Mouse (Mus musculus) limb, embryonic 11.5 days (tissue): Measurements from ENCODE around the gene Bcar3. TPM values are rescaled to one million over a fixed set of nuclear protein-coding genes. Genes with fewer than 3 reads are reported as not detected.

ENCODE experiments used
- ATAC-seq: fragments of 200-750 bp; cut with Nextera tagmentation; 2 replicates; pipeline ENCODE4 v1.8.0; 2017; ENCODE audit warnings: low read depth; ENCODE audit not compliant: insufficient number of reproducible peaks, low FRiP score, low TSS enrichment
- DNase-seq: peaks from one replicate; pipeline ENCODE4 v3.0.0-alpha.2; 2015; ENCODE audit warnings: low spot score
- H3K27ac ChIP-seq: fragments of 300-500 bp; sonication (generic); replicated peaks from 2 replicates; pipeline ENCODE4 v1.5.1; 2014; ENCODE audit warnings: low read depth, mild to moderate bottlenecking, low read length
- H3K27me3 ChIP-seq: fragments of 300-500 bp; sonication (generic); 2 replicates; pipeline ENCODE4 v1.6.1; 2014; ENCODE audit warnings: mild to moderate bottlenecking, low read length, mixed read lengths; ENCODE audit not compliant: control insufficient read depth, insufficient read depth
- H3K36me3 ChIP-seq: fragments of 300-500 bp; sonication (generic); 2 replicates; pipeline ENCODE4 v1.6.1; 2014; ENCODE audit warnings: mild to moderate bottlenecking, low read length, moderate library complexity, mixed read lengths; ENCODE audit not compliant: control insufficient read depth, insufficient read depth
- H3K4me1 ChIP-seq: fragments of 300-500 bp; sonication (generic); 2 replicates; pipeline ENCODE4 v1.6.1; 2014; ENCODE audit warnings: low read length, mixed read lengths; ENCODE audit not compliant: control insufficient read depth, insufficient read depth
- H3K4me2 ChIP-seq: fragments of 300-500 bp; sonication (generic); 2 replicates; pipeline ENCODE4 v1.6.1; 2014; ENCODE audit warnings: low read depth, mild to moderate bottlenecking, moderate library complexity; ENCODE audit not compliant: severe bottlenecking
- H3K4me3 ChIP-seq: fragments of 300-500 bp; sonication (generic); 2 replicates; pipeline ENCODE4 v1.5.1; 2014; ENCODE audit warnings: low read depth, low read length
- H3K9ac ChIP-seq: fragments of 300-500 bp; sonication (generic); 2 replicates; pipeline ENCODE4 v1.6.1; 2014; ENCODE audit warnings: mild to moderate bottlenecking, low read length
- H3K9me3 ChIP-seq: fragments of 300-500 bp; sonication (generic); 2 replicates; pipeline ENCODE4 v1.6.1; 2016; ENCODE audit warnings: low read length; ENCODE audit not compliant: control insufficient read depth
- WGBS: fragments of 180-500 bp; shearing (Covaris S2); extraction: QIAGEN DNeasy Blood & Tissue Kit; methylation state at CpG from one replicate; pipeline ENCODE4 v1.1.7; 2014; 5-methylcytosine and 5-hydroxymethylcytosine counted together
- polyA plus RNA-seq: library from polyadenylated mRNA; unstranded; fragments of >200 nt; fragmentation: Nextera tagmentation; extraction: Ambion mirVana; gene quantifications from 2 replicates; pipeline ENCODE4 v1.2.1, GENCODE M21; 2014

Bcar3 gene
- polyA plus RNA-seq, 1 experiment from 2014 or later: 3.8 TPM

DNA sequence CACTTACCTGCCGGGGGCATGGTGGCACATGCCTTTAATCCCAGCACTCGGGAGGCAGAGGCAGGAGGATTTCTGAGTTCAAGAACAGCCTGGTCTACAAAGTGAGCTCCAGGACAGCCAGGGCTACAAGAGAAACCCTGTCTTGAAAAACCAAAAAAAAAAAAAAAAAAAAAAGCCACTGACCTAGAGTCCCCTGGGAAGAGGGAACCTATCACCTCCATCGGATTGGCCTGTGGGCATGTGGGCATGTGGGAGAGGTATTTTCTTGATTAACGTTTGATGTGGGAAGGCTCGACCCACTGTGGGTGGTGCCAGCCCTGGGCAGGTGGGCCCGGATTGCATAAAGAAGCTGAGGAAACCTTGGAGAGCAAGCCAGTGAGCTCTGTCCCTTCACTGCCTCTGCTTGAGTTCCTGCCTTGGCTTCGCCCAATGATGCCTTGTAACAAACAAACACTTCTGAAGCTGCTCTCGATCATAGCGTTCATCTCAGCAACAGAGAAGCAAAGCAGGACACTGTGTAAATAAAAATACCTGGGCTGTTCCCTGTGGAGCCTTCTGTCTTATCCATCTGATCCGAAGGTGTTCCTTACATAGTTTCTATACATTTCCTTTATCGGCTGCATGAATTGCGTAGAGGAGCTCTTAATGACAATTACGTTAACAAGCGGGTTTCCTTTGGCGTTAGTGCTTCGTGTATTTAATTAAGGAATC lies 124.8 kb downstream of the Bcar3 start:
- Histone ChIP-seq H3K27me3 (peaks cover 5% of the 10 kb centered on the region; the same call in 1 of the 2 replicates), H3K27ac (no peak overlapping the region), H3K9me3 (no peaks in the 10 kb centered on the region), H3K4me3 (peak overlapping the region; percentile 55; the same call in 1 of the 2 replicates), H3K4me1 (peaks cover 18% of the 10 kb centered on the region; the same call in 1 of the 2 replicates), H3K36me3 (no peaks in the 10 kb centered on the region), H3K4me2 (peak overlapping the region; percentile 90; the same call in 1 of the 2 replicates), H3K9ac (no peak overlapping the region)
- WGBS: 26% methylated on average over 16 of the region's 16 CpGs
- ATAC-seq: no peak
- DNase-seq: no peak

- WGBS: under 1% methylated on average over 63 of the region's 63 CpGs
- Histone ChIP-seq H3K9ac (peak overlapping the region; percentile 69), H3K27me3 (peaks cover 5% of the 10 kb centered on the region; the same call in 1 of the 2 replicates), H3K36me3 (no peaks in the 10 kb centered on the region), H3K27ac (peak overlapping the region; percentile 24; the same call in 1 of the 2 replicates), H3K9me3 (no peaks in the 10 kb centered on the region), H3K4me1 (peaks cover 7% of the 10 kb centered on the region; the same call in 1 of the 2 replicates), H3K4me2 (peak overlapping the region; percentile 90), H3K4me3 (peak overlapping the region; percentile 55)
- peak; percentile 82 for DNase-seq
- ATAC-seq: peak; percentile 80
Observed at GRCm38 (mm10) chr3:122419610-122420409, 125.9 kb downstream of the Bcar3 start.

GRCm38 (mm10) chr3:122420410-122420774 lies 126.5 kb downstream of the Bcar3 start:
- Histone ChIP-seq H3K4me2 (peak overlapping the region; percentile 90), H3K4me3 (peak overlapping the region; percentile 55), H3K9me3 (no peaks in the 10 kb centered on the region), H3K4me1 (peaks cover 5% of the 10 kb centered on the region; the same call in 1 of the 2 replicates), H3K27ac (no peak overlapping the region), H3K27me3 (peaks cover 5% of the 10 kb centered on the region; the same call in 1 of the 2 replicates), H3K9ac (peak overlapping the region; percentile 69), H3K36me3 (no peaks in the 10 kb centered on the region)
- WGBS: under 1% methylated on average over 15 of the region's 15 CpGs
- peak; percentile 64 for DNase-seq
- ATAC-seq: peak; percentile 37; the same call in 1 of the 2 replicates

GRCm38 (mm10) chr3:122421042-122421702 lies 127.2 kb downstream of the Bcar3 start:
- H3K4me1 ChIP-seq: peaks cover 5% of the 10 kb centered on the region; the same call in 1 of the 2 replicates
- H3K4me2 ChIP-seq: no peak overlapping the region
- 0 out of 2 replicates have a peak overlapping the region, but pooled peaks have one; percentile 55 for H3K4me3 ChIP-seq
- H3K9ac ChIP-seq: no peak overlapping the region
- no peaks in the 10 kb centered on the region for H3K36me3 ChIP-seq
- WGBS: 16% methylated on average over 13 of the region's 13 CpGs
- peaks cover 5% of the 10 kb centered on the region; the same call in 1 of the 2 replicates for H3K27me3 ChIP-seq
- H3K27ac ChIP-seq: no peak overlapping the region
- no peak for DNase-seq
- ATAC-seq: no peak
- H3K9me3 ChIP-seq: no peaks in the 10 kb centered on the region

GRCm38 (mm10) chr3:122421802-122422201 lies 127.9 kb downstream of the Bcar3 start:
- H3K4me3 ChIP-seq: no peak overlapping the region
- no peak overlapping the region for H3K4me2 ChIP-seq

DNA sequence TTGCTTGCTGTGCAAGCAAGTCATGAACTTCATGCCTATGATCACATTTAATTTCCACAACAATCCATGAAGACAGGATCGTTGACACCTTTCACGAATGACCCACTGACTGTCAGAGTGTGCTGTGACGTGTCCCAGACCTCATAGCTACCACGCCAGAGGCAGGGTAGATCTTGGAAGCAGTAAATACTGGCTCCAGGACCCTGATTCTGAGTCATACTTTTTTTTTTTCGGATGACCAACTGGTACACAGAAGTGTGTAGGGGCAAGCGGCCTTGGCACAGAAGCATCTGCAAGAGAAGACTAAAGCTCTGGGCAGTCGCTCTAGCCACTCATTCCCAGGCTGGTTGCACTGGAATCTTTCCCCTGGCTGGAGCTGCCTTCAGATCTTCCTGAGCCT lies 128.3 kb downstream of the Bcar3 start:
- no peak overlapping the region for H3K27ac ChIP-seq
- no peaks in the 10 kb centered on the region for H3K36me3 ChIP-seq
- H3K27me3 ChIP-seq: peaks cover 5% of the 10 kb centered on the region; the same call in 1 of the 2 replicates
- no peak overlapping the region for H3K9ac ChIP-seq
- no peak overlapping the region for H3K4me3 ChIP-seq
- ATAC-seq: no peak
- no peak overlapping the region for H3K4me2 ChIP-seq
- H3K9me3 ChIP-seq: no peaks in the 10 kb centered on the region
- H3K4me1 ChIP-seq: peaks cover 5% of the 10 kb centered on the region; the same call in 1 of the 2 replicates
- 52% methylated on average over 7 of the region's 7 CpGs for WGBS
- no peak for DNase-seq

More at GRCm38 (mm10) chr3:122421802-122422201, 127.9 kb downstream of the Bcar3 start:
- no peak overlapping the region for H3K9ac ChIP-seq
- WGBS: 47% methylated on average over 7 of the region's 7 CpGs
- peaks cover 5% of the 10 kb centered on the region; the same call in 1 of the 2 replicates for H3K4me1 ChIP-seq
- no peaks in the 10 kb centered on the region for H3K9me3 ChIP-seq
- ATAC-seq (no peak), DNase-seq (no peak)
- H3K36me3 ChIP-seq: no peaks in the 10 kb centered on the region
- peaks cover 5% of the 10 kb centered on the region; the same call in 1 of the 2 replicates for H3K27me3 ChIP-seq
- no peak overlapping the region for H3K27ac ChIP-seq

GRCm38 (mm10) chr3:122423643-122424042 lies 129.7 kb downstream of the Bcar3 start:
- 91% methylated on average over 7 of the region's 7 CpGs for WGBS
- no peak overlapping the region for H3K4me2 ChIP-seq
- no peaks in the 10 kb centered on the region for H3K36me3 ChIP-seq
- peaks cover 9% of the 10 kb centered on the region; the same call in 1 of the 2 replicates for H3K4me1 ChIP-seq
- ATAC-seq (no peak), DNase-seq (no peak)
- H3K9me3 ChIP-seq: no peaks in the 10 kb centered on the region
- no peak overlapping the region for H3K4me3 ChIP-seq
- H3K27ac ChIP-seq: no peak overlapping the region
- peaks cover 4% of the 10 kb centered on the region; the same call in 1 of the 2 replicates for H3K27me3 ChIP-seq
- no peak overlapping the region for H3K9ac ChIP-seq
